Mouse (Mus musculus): ENCODE measurements at regions not wholly inside any gene's neighbourhood (a gene's known extent, or its start where the extent isn't known, plus 50 kb on each side); places are given as distances from the start of the nearest gene placed in this dataset.

DNA sequence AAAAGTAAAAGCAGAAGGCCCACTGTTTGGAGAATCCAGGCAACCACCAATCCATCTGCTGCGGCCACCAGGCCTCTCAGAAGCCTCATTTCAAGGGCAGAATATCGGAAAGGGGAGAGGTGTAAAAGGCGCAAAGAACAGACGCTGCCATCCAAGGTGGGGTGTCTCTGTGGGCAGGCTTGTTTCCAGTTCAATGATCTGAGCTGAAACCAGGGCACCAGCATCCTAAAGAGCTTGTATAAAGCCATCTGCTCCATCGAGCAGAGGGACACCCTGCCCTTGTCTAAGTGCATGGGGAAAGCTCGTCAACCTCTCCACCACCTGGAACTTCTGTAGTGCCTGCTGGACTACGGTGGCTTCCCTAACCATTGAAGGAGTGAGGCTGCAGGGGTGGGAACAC lies 363.7 kb upstream of the Spred2 start:
- no peak for TF ChIP-seq CTCF (IDR thresholded peaks at IDR 0.05; ENCODE audit: borderline replicate concordance, insufficient read depth, low read depth, low read length)
- TF ChIP-seq POLR2A (IDR thresholded peaks at IDR 0.05; ENCODE audit: borderline replicate concordance, insufficient read depth, low read length): no peak

Data from cerebellum, adult 2 months (tissue).